Mouse (Mus musculus): ENCODE data around the gene Ciart.
"Not testable (repeated sequence)": the region's sequence is repeated elsewhere in the genome, so short reads cannot be mapped to it uniquely, and the experiment has no call there.

The Ciart gene

DNA sequence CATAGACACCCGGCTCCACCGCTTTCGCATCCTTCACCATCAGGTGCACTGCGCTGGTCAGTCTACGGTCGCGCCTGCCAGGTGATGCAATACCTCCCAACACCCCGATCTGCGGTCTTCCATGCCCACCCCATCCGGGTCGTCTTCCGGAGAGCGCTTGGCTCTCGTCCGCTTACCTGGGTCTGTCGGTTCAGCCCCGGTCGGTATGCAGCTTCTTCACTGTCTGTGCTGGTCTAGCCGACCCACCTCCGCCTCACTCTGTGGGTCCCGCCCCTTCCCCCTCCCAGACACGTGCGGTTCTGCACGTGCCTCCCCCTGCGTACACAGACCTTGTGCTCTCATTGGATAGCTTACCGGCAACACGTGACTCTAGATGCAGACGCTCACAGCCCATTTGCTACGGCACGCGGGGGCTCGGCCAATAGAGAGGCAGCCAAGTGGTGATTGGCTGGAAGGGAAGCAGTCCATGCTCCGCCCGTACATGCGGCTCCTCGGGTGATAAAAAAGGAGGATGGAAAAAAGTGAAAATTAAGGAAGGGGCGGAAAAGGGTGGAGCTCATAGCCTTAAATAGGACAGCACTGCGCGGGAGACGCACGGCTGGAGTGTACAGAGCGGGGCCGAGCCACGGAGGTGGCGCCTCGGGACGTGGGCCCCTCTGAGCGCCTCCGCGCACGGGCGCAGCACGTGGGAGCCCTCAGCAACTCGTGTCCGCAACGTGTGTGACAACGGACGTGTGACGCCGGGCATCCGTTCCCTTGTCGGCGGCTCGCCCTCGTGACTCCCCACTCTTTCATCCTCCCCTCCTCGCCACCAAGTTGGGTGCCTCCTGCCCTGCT is at the start of gene Ciart:
Gene Ciart, minus strand, starts transcription at position 273 of the 837 bp plus-strand sequence.
- DNase-seq: peak; percentile 92

DNA sequence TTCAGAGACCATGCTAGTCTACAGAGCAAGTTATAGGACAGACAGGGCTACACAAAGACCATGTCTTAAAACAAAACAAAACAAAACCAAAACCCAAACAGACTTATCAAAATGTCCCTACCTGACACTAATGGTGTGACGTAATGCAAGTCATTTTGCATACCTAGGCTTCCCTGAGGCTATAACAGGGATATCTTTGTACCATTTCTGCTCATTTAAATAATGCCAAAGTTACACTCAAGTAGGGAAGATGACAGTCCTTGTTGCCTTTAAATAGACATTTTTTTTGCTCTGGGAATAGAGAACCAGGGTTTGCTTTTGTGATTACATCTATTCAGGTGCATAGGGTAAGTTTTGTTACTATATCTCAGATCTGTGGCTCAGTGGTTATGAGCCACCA is 49.4 kb upstream of the Ciart start:
- DNase-seq: no peak

DNA sequence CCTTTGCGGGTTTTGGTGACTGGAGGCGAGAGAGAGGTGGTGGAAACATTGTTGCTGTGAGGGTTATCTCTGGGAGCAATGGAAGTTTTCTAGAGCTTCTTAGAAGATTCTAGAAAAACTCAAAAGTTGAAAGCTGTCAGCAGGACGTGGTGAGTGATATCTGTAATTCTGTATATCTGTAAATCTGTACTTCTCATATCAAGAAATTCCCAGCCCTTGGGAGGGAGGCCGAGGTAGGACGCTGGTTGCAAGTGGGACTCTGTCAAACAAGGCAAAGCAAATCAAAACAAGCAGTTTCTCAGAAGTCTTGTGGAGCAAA is 48.4 kb upstream of the Ciart start:
- no peak for DNase-seq

DNA sequence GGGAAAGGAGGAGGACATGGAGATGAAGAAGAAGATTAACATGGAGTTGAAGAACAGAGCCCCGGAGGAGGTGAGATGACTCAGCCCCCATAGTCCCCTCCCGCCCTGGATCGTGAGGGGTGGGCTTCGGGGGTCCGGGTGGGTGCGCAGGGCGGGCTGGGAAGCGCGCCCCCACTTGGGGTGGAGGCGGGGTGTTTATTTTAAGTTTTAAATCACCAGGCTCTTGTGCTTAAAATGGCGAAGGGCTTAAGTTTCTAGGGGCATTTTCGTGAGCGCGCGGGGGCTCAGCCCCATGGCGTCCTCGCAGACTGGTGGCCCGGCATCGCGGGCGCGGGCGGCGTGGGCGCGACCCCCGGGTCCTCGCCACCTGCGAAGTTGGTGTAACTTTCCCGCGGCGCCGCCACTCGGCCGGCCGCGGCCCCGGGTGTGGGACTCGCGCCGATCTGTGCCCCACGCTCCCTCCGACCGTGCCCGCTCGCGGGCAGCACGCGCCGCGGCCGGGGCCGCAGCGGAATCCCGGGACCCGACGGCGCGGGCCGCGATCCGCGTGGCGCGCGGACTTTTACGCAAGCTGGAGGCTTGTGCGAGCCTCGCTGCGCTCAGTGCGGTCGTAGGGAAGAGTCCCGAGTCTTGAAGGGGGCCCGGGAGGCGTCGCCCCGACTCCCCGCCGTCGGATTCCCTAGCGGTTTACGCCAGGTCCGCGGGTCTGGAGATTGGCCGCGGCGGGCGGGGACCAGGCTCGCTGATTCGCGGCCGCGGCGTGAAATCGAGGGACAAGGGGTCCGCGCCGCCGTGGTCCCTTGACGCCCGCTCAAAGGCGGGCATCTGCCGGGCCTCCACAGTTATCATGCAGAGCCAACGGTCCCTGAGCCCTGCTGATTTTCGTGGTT is 47.8 kb upstream of the Ciart start:
- DNase-seq: peak; percentile 35

DNA sequence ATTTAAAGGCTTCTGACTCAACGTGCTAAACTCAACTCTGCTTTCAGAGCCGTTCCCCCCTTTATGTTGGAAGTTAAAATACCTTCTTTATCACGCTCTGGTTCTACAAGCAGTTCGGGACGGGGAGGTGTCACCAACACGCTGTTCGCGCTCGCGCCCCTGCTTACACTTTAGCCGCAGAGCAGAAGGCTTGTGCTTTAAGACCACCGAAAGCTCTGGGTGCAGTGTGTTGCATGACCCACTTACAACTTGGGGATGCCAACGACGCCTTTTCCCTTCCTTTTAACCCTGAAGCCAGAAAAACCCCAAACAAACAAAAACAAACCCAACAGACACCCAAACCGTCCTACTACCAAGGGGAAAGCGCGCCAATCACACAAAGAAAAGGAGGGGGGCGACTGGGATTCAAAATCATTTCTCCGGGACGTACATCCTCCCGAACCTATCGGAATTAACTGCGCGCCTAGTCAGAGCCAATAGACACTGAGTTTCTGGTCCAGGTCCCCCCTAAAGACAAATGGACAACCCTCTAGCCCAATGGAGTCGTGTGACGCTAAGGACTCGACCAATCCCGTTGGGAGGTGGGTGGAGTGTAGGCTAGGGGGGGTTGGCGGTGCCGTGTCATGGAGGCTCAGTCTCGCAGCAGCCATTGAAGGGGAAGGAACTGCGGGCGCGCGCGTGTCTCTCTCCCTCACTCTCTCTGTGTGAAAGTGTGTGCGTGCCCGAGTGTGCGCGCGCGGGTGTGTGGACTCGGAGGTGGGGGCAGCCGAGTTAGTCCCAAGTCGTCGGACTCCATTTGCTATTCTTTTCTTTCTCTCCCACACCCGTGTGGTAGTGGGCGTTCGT is 46.8 kb upstream of the Ciart start, which contains the start of gene Anp32e:
Gene Anp32e, plus strand, starts transcription at position 589 of the 846 bp plus-strand sequence.
- DNase-seq: peak; percentile 93

DNA sequence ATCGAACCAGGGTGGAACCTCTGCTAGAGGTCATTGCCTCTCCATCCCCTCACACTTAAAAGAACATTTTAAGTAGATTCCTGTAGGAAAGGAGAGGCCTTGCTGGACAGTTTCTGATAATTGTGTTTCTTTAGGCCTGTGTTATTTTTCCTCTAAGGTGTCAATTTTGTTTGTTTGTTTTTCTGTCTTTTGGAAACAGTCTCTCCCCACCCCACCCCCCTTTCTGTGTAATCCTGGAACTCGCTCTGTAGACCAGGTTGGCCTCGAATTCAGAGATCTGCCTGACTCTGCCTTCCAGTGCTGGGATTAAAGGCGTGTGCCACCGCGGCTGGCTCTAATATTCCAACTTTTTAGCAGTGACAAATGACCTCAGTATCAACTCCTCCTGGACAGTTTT is 46.2 kb upstream of the Ciart start:
- no peak for DNase-seq

DNA sequence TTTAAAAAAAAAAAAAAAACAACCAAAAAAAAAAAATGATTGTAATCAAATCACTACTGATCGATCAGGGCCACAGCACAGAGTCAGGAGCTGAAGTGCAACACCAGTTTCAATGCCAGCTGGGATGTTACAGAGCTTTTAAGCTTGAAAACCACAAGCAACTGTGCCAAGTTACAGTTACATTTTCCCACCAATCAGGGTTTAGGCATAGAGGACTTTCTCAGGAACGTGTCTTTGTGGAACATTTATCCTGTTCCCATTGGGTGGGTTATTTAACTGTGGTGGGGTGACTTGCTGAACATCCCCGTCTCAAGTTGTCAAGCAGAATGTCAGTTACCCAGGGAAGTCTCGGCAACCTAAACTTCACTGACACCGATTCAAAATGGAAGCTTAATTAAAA is 43.0 kb upstream of the Ciart start:
- DNase-seq: no peak

DNA sequence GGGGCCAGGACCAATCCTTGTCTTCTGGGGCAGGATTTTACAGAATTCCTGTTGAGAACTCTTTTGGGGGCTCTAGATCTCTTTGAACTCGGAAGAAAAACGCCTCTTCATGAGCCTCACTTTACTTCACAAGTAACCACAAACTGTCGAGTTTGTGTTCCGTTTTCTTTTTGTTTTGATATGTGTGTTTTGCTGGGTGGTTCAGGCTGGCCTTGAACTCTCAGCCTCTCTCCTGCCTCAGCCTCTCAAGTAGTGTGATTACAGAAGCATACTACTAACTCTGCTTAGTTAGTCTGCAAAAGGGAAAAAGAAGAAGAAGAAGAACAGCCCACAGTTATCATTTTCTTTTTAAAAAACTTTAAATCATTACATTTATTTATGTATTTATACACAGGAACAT is 42.1 kb upstream of the Ciart start:
- no peak for DNase-seq

DNA sequence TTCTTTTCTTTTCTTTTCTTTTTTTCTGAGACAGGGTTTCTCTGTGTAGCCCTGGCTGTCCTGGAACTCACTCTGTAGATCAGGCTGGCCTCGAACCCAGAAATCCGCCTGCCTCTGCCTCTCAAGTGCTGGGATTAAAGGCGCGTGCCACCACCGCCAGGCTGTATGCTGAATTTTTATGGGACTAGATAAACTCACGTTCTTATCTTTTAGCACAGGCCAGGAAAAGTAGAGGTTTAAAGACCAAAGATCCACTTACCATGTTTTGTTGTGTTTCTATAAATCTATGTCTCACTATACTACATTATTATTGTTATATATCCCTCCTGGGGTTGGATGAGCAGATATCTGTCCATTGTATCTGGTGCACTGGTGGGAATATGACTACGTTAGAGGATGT is 41.4 kb upstream of the Ciart start:
- not testable (repeated sequence) for DNase-seq

DNA sequence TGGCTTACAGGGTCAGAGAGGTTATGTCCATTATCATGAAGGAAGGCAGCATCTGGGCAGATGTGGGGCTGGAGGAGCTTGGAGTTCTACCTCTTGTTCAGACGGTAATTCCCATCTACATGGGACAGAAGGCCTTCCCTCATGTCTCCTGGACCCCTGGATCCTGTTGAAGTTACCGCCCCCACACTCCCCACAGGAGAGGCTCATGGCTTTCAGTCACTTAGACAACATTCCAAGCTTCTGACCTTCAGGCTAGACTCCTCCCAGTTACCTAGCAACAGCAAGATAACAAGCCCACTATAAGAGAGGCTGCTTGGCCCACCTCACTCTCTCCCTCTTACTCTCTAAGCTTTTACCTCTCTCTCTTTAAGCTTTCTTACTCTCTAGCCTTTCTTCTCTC is 38.5 kb upstream of the Ciart start:
- not testable (repeated sequence) for DNase-seq

DNA sequence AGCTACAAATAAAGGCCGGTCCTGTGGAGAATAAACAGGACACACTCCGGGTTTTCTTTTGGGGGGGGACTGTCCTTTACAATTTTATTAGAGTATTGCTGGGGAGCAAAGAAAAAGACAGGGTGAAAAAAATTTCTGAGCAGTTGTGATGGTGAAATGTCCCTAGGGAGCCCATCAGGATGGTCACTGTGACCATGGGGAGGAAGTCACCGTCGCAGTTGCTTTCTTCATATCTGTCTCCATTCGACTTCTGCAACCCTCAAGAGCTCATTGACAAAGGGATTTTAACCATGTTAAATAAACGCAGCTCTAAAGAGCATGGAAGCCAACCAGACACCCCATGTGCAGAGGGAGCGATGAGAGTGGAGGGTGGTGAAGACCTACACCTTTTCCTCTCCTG is 34.7 kb upstream of the Ciart start:
- no peak for DNase-seq

DNA sequence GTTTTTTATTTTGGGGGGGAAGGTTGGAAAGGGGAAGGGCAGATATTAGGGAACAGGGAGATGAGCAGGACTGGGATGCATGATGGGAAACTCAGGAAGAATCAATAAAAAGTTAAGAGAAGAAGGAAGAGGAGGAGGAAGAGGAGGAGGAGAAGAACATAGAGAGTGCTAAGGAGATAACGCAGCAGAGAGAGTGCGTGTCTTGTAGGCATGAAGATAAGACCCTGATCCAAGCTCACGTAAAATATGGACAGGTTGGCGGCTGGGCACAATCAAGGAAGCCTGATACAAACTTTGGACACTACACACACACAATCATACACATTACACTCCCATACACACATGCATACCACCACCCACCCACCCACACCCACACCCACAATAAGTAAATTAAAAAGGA is 32.7 kb upstream of the Ciart start:
- DNase-seq: no peak

DNA sequence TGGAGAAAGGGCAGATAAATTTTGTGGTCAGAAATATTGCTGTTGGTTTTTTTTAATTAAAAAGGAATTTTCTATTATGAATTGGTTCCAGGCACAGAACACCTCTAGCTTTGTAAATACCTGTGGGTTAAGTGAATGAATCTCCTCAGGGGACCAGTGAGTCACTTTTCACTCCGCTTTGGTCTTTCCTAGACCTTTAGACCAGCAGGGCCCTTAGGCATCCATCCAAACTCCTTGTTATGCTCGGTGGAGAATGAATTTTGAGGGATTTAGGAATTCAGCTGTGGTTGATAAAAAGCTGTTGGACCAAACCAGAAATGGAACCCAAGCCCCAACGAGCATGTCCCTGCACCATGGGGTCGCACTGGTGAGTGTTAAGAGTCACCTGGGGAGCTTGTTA is 25.6 kb upstream of the Ciart start:
- DNase-seq: no peak

DNA sequence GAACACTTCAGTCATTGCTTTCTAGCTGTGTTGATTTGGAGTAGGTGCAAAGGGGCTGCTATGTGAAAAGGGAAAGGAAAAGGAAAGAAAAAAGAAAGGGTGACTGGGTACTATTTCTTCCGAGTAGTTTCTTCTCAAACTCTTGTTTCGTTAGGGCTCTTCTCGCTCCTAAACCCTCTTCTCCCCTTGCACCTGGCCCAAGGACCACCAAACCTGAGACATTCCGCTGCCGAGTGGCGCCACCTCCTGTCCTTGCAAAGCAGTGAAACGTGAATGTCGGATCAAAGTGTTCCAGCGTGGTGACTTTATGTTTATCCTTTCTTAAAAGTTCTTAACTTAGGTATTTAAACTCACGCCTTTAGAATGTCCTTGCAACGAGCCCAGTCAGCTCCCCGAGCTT is 24.8 kb upstream of the Ciart start:
- DNase-seq: peak; percentile 42

DNA sequence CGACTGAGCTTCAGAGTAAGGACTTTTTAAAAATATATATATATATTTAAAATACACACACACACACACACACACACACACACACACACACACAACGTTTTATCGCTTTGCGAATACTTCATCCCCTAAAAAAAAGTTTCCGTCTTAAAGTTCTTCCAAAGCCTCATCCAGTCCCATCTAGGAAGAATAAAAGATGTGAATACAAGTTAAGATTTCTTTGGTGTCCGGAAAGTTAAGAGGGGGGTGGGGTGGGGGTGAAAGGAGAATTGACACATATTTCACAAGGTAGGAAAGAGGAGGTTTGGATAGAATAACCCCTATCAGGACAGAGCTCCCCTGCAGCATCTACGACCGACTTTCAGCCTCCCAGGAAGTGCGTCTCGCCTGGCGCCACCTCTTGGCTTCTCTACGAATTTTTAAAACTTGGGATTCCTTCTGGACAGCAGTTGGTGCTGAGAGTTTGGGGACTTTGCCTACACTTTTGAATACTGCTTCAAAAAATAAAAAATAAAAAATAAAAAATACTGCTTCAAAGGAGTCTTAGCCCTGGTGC is 24.0 kb upstream of the Ciart start:
- peak; percentile 43 for DNase-seq

DNA sequence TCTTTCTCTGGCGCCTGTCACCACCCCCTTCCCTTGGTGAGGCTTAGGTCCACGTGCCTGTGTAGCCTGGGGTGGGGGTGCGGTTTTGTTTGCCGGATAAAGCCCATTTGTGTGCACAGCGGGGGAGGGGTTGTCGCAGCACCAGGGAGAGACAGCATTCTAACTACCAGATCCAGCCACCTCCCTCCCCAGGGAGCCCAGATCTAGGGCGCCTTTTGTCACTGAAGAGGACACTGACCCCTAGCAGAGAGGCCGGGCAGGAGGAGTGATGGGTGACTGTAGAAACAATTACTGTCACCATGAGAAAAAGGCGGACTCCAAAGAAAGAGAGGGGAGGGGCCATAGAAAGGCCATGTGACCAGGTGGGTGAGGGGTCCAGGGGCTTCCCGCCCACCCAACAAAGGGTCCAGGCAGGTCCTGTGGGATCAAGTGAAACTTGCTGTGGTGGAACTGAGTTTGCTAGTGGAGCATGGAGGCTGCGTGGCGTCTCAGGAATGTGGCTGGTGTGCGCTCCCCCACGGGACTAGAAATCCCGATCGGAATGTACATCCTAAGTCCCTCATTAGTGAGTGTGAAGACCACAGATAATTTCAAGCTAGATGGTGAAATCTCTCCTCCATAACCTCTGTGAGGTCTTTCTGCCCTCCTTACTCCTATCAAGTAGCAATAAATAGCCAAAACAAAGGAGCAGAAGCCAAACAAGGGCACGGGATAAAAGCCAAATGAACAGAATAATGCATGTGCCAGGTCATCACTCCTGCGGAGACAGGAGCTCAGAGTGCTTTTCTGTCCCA is 23.3 kb upstream of the Ciart start:
- no peak for DNase-seq

DNA sequence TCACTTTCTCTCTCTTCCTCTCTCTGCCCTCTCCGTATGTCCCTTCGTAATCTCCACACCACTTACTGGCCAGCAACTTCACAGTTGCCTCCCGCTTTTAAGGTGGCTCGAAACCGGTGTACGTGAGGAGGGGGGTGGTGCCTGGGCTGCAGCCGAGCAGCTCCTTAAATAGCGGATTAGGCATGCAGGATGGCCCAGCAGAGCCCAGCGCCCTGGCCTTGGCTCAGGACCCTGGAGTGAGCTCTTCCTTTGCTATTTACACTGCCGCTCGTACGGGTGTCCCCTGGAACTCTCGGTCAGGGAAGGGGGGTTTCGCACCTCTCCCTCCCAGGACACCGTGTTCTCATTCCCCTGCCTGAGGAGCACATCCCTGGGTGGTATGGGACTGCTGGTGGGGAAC is 22.5 kb upstream of the Ciart start, which contains the start of gene Car14:
Gene Car14, minus strand, starts transcription at position 124 of the 400 bp plus-strand sequence.
- no peak for DNase-seq

DNA sequence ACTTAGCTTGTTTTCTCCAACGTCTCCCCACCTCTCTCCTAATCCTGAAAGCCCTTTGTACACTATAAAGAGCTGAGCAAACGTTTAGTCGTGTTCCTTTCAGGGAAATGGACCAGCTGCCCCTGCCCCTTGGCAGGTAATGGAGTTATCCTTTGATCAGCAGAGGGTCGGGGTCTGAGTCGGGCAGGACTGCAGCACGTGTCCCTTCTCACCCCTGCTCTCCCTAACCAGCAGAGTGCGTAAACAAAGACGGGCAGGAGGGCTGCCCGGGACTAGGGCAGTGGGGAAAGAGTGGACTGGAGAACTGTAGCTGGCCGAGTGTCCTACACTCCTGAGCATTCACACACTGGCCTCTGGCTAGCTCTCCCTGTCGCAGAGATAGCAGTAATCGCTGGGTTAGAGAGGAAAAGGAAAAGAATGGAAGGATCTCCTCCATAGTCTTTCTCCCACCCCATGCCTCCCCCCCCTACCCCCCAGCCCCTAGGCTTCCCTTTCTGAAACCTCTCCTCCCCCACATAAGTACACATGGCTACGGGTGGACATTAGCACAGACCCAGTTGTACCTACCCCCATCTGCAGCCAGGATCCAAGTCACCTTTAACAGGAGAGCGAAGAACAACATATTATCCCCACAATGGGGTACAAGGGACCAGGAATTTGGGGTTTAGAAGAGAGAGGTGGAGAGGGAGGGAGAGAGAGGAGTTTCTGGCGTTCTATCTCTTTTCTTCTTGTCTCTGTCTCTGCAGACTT is 21.9 kb upstream of the Ciart start:
- no peak for DNase-seq

DNA sequence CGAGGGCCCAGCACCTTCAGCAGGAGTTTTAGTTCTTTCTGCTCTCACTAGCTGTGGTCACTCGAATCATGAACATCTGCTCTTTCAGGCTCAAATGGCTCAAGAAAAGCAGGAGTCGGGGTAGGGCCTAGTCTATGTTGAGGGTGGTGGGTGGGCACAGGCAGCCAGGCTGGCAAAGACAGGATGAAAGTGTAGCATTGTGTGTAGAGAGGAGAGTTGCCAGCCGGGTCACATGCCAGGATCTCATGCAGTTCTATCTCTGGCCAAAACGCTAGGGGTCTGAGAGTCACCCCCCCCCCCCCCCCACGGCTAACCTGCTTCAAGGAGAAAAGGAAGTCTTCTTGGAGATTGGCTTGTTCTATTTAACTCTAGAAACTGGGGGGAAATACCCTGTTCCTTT is 20.6 kb upstream of the Ciart start:
- no peak for DNase-seq

DNA sequence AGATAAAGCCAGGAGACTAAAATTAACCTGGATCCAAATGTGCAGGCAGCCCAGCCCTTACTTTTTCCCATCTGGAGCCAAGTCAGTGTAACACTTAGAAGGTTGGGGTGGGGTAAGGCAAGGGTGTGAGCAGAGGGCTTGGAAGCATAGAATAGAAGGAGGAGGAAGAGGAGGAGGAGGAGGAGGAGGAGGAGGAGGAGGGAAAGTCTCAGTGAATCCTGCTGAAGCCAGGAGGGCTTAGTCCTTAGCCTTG is 20.2 kb upstream of the Ciart start:
- DNase-seq: no peak

DNA sequence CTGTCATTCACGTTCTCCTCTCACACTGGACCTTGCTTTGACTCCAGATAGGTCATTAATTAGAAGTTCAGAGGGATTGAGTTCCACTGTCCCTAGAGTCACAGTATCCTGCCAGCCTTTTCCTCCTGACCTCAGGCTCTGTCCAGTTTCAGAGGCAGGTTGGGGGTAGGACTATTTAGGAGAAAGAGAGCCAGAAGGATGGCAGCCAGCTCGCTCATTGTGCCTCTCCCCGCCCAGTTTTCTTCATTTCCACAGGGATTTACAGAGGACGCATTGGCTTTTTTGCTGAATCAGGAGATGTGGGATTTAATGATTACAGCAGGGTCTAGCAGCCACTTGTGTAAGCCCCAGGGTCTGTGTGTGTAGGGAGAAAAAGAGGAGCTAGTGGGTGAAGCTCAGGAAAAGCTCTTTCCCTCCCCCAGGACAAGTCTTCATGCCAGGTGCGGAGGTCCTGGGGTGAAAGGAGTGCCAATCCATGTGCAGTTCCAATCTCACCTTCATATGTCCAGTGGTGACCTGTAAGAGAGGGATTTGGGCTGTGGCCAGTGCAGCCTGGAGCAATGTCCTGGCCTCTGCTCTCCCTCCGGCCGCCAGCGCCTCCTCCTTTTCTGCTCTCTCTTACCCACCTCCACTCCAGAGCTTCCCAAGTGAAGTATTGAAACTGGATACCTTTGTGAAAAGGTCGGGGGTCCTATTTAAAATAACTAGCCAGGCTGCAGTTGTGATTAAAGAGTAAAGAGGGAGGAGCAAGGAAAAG is 19.7 kb upstream of the Ciart start:
- no peak for DNase-seq
